Mouse (Mus musculus) retina, adult 2 months (tissue): ENCODE data around the gene Mmp23.
"Not testable (repeated sequence)": the region's sequence is repeated elsewhere in the genome, so short reads cannot be mapped to it uniquely, and the experiment has no call there.

Experiments used
- DNase-seq: peaks from one replicate; pipeline ENCODE4 v3.0.0-alpha.2; 2012; ENCODE audit warnings: low read depth, low spot score

The Mmp23 gene

GRCm38 (mm10) chr4:155654456-155655298 is 1.5 kb upstream of the Mmp23 start:
- peak; percentile 42 for DNase-seq

GRCm38 (mm10) chr4:155654183-155654455 is 935 bp upstream of the Mmp23 start:
- no peak for DNase-seq

- DNase-seq, result no peak
Measured at GRCm38 (mm10) chr4:155653451-155654182, 433 bp upstream of the Mmp23 start.

DNA sequence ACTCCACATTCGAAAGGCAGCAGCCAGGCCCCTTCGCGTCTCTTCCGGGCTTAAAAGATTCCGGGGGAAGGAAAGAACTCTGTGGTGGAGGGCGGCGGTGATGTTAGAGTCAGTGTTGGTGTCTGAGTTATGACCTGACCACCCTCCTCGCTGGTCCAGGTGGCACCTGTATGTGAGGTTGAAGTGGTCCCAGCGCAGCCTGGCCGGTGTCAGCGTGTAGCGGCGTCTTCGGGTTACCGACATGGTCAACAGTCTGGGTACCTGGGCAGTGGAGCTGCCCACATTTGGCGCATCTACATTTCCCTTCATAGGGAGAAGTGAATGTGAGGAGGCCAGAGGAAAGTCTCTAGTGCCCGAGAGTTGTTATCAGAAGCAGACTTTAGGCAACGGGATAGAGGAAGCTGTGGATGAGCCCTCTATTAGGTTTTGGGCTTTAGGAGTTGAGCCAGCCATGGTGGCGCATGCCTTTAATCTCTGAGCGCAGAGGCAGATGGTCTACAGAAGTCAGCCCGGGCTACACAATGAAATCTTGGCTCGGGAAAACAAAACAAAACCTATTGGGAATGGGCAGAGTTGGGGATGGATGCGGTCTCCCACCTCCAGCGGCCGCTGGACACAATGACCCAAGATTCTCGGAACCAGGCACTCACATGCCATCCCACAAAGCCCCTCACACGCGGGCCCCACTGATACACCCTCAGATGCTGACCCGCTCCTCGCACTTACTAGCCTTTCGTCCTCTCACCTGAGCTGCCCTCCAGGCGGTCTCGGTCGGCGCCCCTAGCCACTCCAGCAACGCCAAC is 700 bp downstream of the Mmp23 start:
- DNase-seq, result no peak

DNA sequence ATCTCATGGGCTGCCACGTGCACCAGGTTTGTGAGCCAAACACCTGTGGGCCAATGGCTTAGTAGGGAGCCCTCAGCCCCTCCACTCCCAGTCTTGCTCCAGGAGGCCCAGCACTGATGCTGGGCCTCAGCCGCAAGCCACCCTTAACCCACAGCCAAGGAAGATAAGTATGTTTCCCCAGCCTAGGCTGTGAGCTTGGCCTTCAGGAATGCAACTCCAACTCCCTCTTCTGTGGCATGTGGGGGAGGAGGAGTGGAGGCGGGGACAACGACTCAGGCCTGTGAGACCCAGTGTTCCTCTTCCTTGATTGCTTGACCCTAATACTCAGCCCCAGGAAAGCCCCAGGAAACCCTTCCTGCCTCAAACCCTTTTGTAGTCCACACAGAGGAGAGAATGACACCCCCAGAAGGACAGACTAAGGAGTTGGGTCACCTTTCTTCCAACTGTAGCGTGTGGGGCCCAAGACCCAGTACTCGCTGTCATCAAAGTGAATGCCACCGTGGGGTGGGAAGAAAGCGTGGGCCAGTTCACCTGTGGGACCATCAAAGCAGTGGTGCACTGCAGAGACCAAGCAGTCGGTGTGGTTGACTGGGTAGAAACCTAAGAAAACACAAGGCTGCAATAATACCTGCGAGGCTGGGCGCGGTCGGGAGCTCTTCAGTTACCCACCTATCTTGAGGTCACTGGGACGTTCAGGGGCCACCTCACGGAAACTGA is 1.5 kb downstream of the Mmp23 start:
- DNase-seq, result no peak

DNA sequence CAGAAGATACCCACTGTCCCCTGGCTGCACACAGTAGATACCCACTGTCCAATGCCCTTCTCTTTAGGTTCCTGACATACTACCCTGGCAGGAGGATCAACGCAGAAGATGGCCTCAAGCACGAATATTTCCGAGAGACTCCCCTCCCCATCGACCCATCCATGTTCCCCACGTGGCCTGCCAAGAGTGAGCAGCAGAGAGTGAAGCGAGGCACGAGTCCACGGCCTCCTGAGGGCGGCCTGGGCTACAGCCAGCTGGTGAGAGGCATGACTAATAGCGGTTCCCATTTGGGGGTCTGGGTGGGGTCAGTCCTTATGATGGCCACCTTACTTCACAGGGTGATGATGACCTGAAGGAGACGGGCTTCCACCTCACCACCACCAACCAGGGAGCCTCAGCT is 3.8 kb downstream of the Mmp23 start:
- no peak for DNase-seq

DNA sequence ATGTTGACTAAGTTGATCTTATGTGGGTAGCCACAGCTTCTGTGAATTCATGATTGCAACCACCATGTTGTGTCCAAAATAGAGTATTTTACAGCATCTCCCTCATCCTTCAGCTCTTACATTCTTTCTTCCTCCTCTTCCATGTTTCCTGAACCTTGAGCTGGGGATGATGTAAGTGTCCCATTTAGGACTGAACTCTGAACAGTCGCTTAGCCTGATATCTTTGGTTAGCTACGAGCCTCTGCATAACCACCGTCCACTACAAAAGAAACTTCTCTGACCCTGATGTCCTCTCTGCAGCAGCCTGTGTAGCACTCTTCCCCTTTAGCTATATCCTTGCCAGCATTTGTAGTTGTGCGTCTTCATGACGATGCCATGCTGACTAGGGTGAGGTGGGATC is 7.5 kb downstream of the Mmp23 start:
- no peak for DNase-seq

DNA sequence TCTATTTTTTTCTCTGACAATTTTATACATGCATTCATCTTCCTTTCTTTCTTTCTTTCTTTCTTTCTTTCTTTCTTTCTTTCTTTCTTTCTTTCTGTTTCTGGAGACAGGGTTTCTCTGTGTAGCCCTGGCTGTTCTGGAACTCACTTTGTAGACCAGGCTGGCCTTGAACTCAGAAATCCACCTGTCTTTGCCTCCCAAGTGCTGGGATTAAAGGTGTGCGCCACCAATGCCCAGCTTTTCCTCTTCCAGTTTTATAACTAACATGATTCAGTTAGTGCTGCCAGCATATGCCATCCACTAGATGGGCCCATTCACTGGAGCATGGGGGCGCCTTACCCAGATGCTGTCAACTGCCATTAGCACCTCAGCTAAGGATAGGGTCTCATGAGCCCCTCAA is 7.9 kb downstream of the Mmp23 start, which contains the start of gene Gm10563:
Gm10563 (minus strand) TSS at position 101 of the 400 bp plus-strand sequence.
- DNase-seq, result not testable (repeated sequence)

- no peak for DNase-seq
Measured at GRCm38 (mm10) chr4:155643531-155643930, 9.7 kb downstream of the Mmp23 start.

GRCm38 (mm10) chr4:155635766-155636499 is 17.3 kb downstream of the Mmp23 start:
- no peak for DNase-seq

DNA sequence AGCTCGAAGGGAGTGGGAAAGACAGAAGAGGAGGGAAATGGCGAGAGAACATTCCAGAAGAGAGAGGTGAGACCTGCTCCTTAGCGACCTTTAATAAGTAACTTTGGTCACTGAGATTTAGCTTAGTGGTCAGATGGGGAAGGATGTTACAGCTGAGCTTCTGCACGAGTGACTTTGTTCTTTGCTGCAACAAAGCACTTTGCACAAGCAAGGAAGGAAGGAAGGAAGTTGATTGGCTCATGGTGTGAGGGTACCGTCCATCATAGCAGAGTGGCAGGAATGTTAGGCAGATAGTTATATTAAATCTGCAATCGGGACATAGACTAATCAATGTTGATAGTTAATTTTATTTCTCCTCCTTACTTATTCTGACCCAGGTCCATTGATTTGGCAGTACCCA is 22.9 kb downstream of the Mmp23 start:
- no peak for DNase-seq

DNA sequence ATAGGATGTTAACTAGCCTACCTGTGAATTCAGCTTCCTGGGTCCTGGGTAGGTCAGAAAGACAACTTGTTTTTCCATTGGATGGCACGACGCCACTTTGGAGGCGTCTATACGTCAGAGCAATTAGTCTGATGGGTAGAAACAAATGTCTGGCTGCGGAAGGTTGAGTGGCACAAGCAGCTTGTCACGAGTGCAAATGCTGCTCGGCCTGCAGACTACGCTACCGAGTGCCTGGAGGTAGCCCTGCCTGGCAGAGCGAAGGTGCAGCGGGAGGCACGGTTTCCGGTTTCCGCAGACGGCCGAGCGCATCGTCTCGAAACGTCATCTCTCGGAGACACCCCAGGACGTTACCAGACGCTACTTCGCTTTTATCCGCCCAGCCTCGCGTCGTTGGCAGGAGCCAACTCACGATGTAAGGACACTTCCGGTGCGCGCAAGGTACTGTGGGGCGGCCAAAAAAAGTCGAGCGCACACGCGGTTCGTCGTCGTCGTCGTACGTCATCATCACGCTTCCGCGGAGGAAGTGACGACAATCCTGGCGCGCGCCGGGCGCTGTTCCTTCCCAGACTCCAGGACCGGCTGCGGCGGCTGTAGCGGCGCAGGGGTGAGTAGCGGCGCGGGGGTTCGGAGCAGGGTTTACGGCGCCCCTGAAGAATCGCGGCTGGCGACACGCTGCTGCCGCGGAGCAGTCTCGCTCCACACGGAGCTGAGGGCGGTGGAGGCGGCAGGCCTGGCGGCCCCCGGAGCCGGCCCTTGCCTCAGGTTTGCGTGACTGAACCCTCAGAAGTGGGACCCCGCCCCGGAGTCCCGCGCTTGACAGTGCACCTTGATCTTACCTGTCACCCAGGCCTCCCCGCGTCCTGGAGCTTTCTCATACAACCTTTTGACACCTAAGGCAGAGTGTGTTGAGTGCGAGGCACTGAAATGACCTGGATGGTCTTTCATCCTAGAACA is 28.6 kb downstream of the Mmp23 start, which contains the start of gene Cdk11b:
Cdk11b (plus strand) TSS at position 517 of the 954 bp plus-strand sequence.
- peak; percentile 94 for DNase-seq

GRCm38 (mm10) chr4:155618321-155618720 is 34.9 kb downstream of the Mmp23 start:
- no peak for DNase-seq

GRCm38 (mm10) chr4:155613264-155613663 is 39.9 kb downstream of the Mmp23 start:
- no peak for DNase-seq

- DNase-seq, result no peak
Measured at GRCm38 (mm10) chr4:155611860-155612259, 41.3 kb downstream of the Mmp23 start.

DNA sequence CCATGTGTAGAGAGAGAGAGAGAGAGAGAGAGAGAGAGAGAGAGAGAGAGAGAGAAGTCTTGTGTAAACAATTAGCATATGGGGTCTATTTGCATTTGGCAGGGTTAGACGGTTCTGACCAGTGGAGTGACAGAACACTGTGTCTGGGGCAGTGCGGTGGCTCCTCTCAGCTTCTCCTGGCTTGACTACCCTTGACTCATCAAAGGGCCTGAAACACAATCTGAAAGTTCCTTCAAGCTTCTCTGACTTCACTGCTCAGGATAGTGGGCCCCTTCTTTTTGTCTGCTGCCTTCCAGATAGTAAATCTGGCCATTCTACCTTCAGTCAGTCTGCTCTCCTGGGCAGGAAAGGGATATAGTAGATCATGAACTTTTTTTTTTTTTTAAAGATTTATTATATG is 46.4 kb downstream of the Mmp23 start:
- no peak for DNase-seq

GRCm38 (mm10) chr4:155605132-155605531 is 48.1 kb downstream of the Mmp23 start:
- DNase-seq, result no peak

DNA sequence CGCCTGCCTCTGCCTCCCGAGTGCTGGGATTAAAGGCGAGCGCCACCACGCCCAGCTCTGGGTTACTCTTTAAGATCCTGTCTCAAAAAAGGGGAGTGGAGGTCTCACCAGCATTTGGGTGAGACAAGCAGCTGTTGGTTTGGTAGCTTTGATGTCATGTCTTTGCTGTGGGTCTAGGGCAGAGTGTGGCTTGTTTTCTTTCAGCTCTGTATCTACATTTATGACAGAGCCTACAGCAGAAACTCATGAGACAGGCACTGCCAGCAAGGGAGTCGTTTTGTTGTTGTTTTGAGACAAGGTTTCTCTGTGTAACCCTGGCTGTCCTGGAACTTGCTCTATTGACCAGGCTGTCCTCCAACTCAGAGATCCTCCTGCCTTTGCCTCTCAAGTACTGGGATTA is 49.4 kb downstream of the Mmp23 start:
- DNase-seq, result no peak

- DNase-seq, result no peak
Measured at GRCm38 (mm10) chr4:155602753-155603152, 50.4 kb downstream of the Mmp23 start.

- DNase-seq, result no peak
Measured at GRCm38 (mm10) chr4:155601997-155602456, 51.2 kb downstream of the Mmp23 start.
